Mouse (Mus musculus): ENCODE results near the gene Spg20.

DNA sequence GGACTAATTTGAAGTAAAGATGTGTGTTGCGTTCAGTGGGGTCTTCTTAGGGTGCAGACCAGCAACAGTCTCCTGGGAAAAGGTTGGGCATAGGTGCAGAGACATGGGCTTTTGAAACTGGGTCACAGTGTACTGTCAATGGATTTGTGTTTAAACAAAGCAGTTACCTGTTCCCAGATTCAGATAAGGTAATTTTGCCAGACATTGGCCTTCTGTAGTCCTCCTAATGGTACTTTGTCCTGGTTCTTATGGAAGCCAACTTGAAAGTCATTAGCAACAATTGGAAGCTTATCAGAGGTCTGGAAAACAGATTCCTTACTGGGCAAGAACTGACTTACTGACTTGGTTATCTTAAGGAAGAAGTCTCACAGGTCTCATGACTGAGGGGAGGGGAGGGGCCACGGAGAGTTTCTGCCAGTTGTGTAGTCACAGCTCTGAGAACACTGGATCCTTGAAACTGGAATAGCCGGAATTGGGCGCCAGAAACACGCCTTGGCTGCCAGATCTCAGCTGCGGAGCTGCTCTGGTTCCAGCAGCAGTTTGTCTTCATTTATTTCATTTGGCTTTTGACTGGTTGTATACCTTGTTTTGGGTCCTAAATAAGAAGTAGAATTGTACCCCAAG is 7.5 kb downstream of the Spg20 start:
- TF ChIP-seq USF1 (IDR thresholded peaks at IDR 0.05; ENCODE audit: low read depth, low read length): no peak
- no peak for TF ChIP-seq POLR2A (IDR thresholded peaks at IDR 0.05; ENCODE audit: control insufficient read depth in 1 of 2, insufficient read depth in 1 of 2, low read depth in 1 of 2, low read length in 2 of 2, poor library complexity in 1 of 2)
- TF ChIP-seq CTCF (IDR thresholded peaks at IDR 0.05 in 2 of 3, conservative IDR thresholded peaks at IDR 0.05 in 1 of 3; ENCODE audit: control insufficient read depth in 1 of 3, insufficient read depth in 1 of 3, low read depth in 2 of 3, low read length in 3 of 3, poor library complexity in 1 of 3, severe bottlenecking in 1 of 3): no peak
- TF ChIP-seq GATA1 (IDR thresholded peaks at IDR 0.05; ENCODE audit: low read depth, low read length): no peak
- TF ChIP-seq TAL1 (IDR thresholded peaks at IDR 0.05; ENCODE audit: low read length): no peak
- no peak for TF ChIP-seq TBP (IDR thresholded peaks at IDR 0.05; ENCODE audit: low read depth, low read length)
- no peak for TF ChIP-seq ZC3H11A (IDR thresholded peaks at IDR 0.05; ENCODE audit: low read depth, low read length)
- no peak for TF ChIP-seq EP300 (IDR thresholded peaks at IDR 0.05; ENCODE audit: low read depth in 1 of 2, low read length in 2 of 2)
- TF ChIP-seq JUND (IDR thresholded peaks at IDR 0.05; ENCODE audit: low read depth, low read length): no peak
- TF ChIP-seq ELF1 (IDR thresholded peaks at IDR 0.05; ENCODE audit: low read depth, low read length): no peak
- no peak for TF ChIP-seq KAT2A (conservative IDR thresholded peaks at IDR 0.05; ENCODE audit: low read depth, low read length)
